Mouse (Mus musculus) testis, adult 2 months (tissue): ENCODE data around the gene Sgk2. TPM values are rescaled to one million over a fixed set of nuclear protein-coding genes. Genes with fewer than 3 reads are reported as not detected.
"Not testable (repeated sequence)": the region's sequence is repeated elsewhere in the genome, so short reads cannot be mapped to it uniquely, and the experiment has no call there.

Experiments
- H3K27ac ChIP-seq: fragments of 200-500 bp; 2 replicates; pipeline ENCODE4 v1.5.1; 2012; ENCODE audit warnings: low read depth, low read length; ENCODE audit not compliant: control insufficient read depth, insufficient read depth
- H3K27me3 ChIP-seq: fragments of 200-500 bp; 2 replicates; pipeline ENCODE4 v1.6.1; 2012; ENCODE audit warnings: mild to moderate bottlenecking, low read length, moderate library complexity; ENCODE audit not compliant: control insufficient read depth, insufficient read depth
- H3K36me3 ChIP-seq: fragments of 200-500 bp; 2 replicates; pipeline ENCODE4 v1.6.1; 2012; ENCODE audit warnings: mild to moderate bottlenecking, low read length; ENCODE audit not compliant: control insufficient read depth, insufficient read depth
- H3K4me1 ChIP-seq: fragments of 200-500 bp; 2 replicates; pipeline ENCODE4 v1.6.1; 2012; ENCODE audit warnings: low read length; ENCODE audit not compliant: control insufficient read depth, insufficient read depth
- H3K4me3 ChIP-seq: fragments of 200-500 bp; 2 replicates; pipeline ENCODE4 v1.5.1; 2012; ENCODE audit warnings: low read depth, mild to moderate bottlenecking, low read length, moderate library complexity, mixed read lengths; ENCODE audit not compliant: control insufficient read depth
- CTCF ChIP-seq: fragments of 200-500 bp; IDR thresholded peaks from 2 replicates; pipeline ENCODE4 v1.5.1; 2012; ENCODE audit warnings: low read depth, mild to moderate bottlenecking, inconsistent platforms, low read length, moderate library complexity; ENCODE audit not compliant: control insufficient read depth, insufficient read depth, insufficient replicate concordance
- POLR2A ChIP-seq: fragments of 200-500 bp; IDR thresholded peaks from 2 replicates; pipeline ENCODE4 v1.6.1; 2012; ENCODE audit warnings: low read depth, mild to moderate bottlenecking, inconsistent platforms, low read length, moderate library complexity; ENCODE audit not compliant: control insufficient read depth
- polyA plus RNA-seq: library from polyadenylated mRNA; depleted of rRNA; stranded (reverse); fragments of >200 nt; gene quantifications from 2 replicates; pipeline ENCODE4 v1.2.3, GENCODE M21; 2012

Gene Sgk2
- polyA plus RNA-seq, 1 experiment: 0.26 TPM

DNA sequence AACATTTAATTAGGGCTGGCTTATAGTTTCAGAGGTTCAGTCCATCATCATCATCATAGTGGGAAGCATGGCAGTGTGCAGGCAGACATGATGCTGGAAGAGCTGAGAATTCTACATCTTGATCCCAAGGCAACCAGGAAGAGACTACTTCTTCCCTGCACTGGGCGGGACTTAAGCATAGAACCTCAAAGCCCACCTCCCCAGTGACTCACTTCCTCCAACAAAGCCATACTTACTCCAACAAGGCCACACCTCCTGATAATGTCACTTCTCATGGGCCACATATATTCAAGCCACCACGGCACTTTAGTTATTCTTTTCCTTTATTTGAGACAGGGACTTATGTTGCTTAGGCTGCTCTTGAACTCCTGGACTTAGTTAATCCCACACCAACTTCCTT lies 62.0 kb downstream of the Sgk2 start:
- H3K27ac ChIP-seq: no peak overlapping the region
- peaks cover 5% of the 10 kb centered on the region for H3K4me1 ChIP-seq
- H3K4me3 ChIP-seq: no peak overlapping the region
- peaks cover 1% of the 10 kb centered on the region; the same call in 1 of the 2 replicates for H3K36me3 ChIP-seq
- TF ChIP-seq CTCF (no peak), POLR2A (no peak)
- no peaks in the 10 kb centered on the region for H3K27me3 ChIP-seq

DNA sequence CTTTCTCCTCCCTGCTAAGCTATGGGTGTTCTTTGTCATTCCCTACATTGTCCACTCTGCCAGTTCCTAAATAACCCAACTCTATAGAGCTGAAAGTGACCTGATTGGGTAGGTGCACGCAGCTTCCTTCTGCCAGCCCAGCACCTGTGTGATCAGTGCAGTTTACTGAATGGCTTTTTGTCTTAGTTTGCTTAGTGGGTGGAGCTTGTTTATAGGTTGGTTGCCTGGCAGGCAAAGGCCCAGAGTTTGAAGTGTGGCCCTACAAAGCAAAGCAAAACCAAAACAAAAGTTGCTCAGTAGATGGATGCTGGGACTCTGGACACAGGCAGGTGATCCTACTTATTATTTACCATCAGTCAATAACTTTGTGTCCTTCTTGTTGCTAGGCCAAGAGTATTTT lies 64.6 kb downstream of the Sgk2 start:
- H3K36me3 ChIP-seq: peaks cover 1% of the 10 kb centered on the region; the same call in 1 of the 2 replicates
- H3K4me1 ChIP-seq: peaks cover 16% of the 10 kb centered on the region
- no peak overlapping the region for H3K27ac ChIP-seq
- TF ChIP-seq POLR2A (no peak), CTCF (no peak)
- no peak overlapping the region for H3K4me3 ChIP-seq
- H3K27me3 ChIP-seq: no peaks in the 10 kb centered on the region

DNA sequence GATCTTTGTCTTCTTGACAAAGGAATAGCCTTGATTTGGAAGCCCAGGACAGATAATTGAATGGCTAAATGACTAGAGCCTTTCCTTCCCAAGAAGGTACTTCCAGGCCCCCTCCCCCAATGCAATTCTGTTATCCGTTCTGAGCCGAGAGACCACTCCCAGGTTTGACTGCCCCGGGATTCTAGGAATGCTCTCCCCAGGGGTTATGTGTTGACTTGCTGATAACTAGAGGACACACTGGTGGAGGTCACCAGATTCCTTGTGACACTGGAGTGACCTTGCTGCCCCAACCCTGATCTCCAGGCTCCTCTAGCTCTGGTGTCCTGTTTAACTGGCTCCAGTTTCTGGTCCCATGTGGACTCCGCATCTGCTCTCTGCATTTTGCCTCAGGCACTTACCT lies 65.0 kb downstream of the Sgk2 start:
- Histone ChIP-seq H3K27me3 (no peaks in the 10 kb centered on the region), H3K4me1 (peaks cover 16% of the 10 kb centered on the region), H3K4me3 (no peak overlapping the region), H3K36me3 (no peaks in the 10 kb centered on the region), H3K27ac (no peak overlapping the region)
- no peak for TF ChIP-seq POLR2A
- no peak for TF ChIP-seq CTCF

DNA sequence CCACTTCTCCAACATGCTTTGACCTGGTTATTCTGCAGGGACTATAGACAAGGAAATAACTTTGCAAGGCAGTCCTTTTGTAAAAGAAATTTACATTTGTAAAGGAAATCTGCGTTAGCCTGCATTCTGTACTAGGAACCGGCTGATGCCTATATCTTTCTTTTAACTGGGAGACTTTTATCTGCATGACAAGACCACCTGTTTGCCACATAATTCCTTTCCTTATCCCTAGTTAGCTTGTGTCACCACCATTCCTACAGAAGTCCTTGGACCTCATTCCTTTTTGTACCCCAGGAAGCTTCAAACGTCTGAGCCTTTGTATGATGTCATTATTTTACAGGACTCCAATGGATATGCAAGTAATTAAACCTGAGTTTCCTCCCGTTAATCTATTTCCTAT lies 65.7 kb downstream of the Sgk2 start:
- H3K27ac ChIP-seq: no peak overlapping the region

DNA sequence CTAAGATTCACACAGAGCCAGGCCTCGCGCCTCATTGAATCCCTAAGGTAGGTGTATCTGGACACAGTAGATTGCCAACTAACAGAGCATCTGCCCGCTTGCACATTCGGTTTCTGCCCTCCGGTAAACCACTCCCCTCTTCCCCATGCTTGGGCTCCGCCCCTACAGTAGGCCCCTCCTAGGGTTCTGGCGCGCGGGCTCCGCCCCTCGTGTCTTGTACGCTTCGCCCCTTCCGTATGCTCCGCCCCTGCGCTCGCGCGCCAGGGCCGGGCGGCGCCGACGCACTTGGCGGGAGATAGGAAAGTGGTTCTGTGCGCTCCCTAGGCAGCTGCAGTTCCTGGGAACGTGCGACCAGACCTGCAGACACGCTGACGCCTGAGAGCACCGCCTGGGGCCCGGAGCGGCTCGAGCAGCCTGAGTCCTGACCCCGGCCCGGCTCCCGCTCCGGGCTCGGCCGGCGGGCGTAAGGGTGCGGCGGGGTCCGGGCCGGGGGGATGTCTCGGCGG lies 67.3 kb downstream of the Sgk2 start, which contains the start of gene Mybl2:
TSS of gene Mybl2 (plus strand) at position 353 of the 506 bp plus-strand sequence.
- H3K27ac ChIP-seq: no peak within 1 kb of the TSS
- H3K4me3 ChIP-seq: peak within 1 kb of the TSS; percentile 75
- no peaks in the 10 kb centered on the region for H3K36me3 ChIP-seq
- H3K4me1 ChIP-seq: peaks cover 16% of the 10 kb centered on the region
- TF ChIP-seq CTCF: no peak
- TF ChIP-seq POLR2A: peak; percentile 62; the same call in 1 of the 2 replicates
- H3K27me3 ChIP-seq: no peaks in the 10 kb centered on the region

More for the DNA sequence above, 65.7 kb downstream of the Sgk2 start:
- H3K4me3 ChIP-seq: no peak overlapping the region
- H3K27me3 ChIP-seq: no peaks in the 10 kb centered on the region
- H3K4me1 ChIP-seq: peaks cover 16% of the 10 kb centered on the region
- no peak for TF ChIP-seq POLR2A
- TF ChIP-seq CTCF: no peak
- no peaks in the 10 kb centered on the region for H3K36me3 ChIP-seq

DNA sequence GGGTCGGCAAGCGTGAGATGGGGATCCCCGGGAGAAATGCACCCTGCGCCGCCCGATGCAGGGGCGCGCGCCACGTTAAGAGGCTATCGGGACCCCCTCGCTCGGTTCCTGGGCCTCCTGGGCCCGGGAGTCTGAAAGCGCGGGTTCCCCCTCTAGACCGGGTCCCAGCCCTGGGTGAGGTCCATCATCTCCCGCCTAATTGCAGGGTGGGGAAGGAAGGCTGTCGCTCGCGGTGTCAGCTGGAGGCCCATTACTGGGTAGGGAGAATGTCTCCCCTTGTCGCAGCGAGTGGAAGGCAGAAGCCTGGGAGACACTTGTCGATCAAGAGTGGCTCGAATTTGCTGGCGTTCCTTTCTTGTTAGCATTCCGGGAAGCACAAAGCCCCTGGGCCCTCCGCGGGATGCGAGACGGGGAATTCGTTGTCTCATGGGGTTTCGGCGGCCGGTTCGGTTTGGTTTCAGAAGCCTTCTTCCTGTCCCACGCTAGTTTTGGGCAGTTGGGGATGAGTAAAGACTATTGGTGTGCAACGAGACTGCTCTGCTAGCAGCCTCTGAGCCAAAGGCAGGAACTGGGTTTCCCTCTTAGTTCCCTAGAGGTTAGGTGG lies 67.9 kb downstream of the Sgk2 start:
- Histone ChIP-seq H3K27ac (no peak overlapping the region), H3K36me3 (no peaks in the 10 kb centered on the region), H3K4me1 (peaks cover 16% of the 10 kb centered on the region), H3K27me3 (no peaks in the 10 kb centered on the region), H3K4me3 (peak overlapping the region; percentile 75)
- TF ChIP-seq POLR2A: no peak
- TF ChIP-seq CTCF: no peak

DNA sequence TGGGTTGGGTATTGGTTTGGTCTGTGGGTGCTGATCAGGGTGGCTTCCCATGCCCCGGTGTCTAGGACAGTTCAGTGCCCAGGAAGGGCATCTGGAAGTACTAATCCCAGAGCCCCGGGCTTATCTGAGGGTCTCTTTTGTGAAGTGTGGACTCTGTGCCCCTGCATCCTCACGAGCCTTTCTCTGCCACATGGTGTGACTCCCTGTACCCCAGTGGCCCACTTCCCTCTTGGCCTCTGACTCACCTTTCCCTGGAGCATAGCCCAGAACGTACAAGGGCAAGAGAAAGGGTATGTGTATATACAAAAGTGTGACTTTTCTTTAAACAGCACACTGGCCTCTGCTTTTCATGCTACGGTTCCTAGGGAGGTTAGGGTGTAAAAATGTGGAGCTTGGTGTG lies 68.6 kb downstream of the Sgk2 start:
- no peak for TF ChIP-seq CTCF
- TF ChIP-seq POLR2A: no peak
- Histone ChIP-seq H3K27ac (no peak overlapping the region), H3K4me3 (no peak overlapping the region), H3K36me3 (no peaks in the 10 kb centered on the region), H3K27me3 (no peaks in the 10 kb centered on the region), H3K4me1 (peaks cover 16% of the 10 kb centered on the region)

DNA sequence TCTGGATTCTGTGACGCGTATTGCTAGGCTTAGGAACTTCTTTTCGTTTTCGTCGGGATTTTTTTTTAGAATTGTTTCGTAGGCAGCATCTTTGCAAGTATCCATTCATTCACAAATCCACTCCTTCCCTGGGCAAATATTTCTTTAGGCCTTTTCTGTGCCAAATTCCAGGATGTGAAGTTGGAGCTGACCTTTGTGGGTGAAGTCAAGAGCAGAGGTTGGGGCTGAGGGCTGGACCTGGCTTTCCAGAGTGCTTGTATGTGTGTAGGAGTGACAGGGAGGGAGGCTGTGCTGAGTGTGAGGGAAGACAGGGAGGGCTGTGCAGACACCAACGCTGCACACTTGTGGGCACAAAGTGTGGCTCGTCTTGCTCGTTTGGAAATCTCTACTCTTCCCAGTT lies 69.5 kb downstream of the Sgk2 start:
- no peak for TF ChIP-seq CTCF
- TF ChIP-seq POLR2A: no peak
- no peaks in the 10 kb centered on the region for H3K36me3 ChIP-seq
- H3K4me1 ChIP-seq: peaks cover 16% of the 10 kb centered on the region
- no peak overlapping the region for H3K27ac ChIP-seq
- H3K4me3 ChIP-seq: no peak overlapping the region
- H3K27me3 ChIP-seq: no peaks in the 10 kb centered on the region

DNA sequence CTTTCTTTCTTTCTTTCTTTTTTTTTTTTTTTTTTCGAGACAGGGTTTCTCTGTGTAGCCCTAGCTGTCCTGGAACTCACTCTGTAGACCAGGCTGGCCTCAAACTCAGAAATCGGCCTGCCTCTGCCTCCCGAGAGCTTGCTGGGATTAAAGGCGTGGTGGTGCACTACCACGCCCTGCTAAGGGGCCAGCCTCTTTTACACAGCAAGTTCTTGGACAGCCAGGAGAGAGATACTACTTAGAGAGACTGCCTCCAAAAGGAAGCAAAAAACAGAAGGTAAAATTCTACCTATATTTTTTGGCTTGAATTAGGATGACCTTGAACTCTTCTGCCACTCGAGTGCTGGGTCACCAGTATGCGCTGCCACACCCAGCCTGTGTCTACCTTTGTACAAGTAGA lies 71.9 kb downstream of the Sgk2 start:
- not testable (repeated sequence) for H3K36me3 ChIP-seq, H3K27ac ChIP-seq, H3K4me3 ChIP-seq, H3K27me3 ChIP-seq
- H3K4me1 ChIP-seq: peaks cover 13% of the 10 kb centered on the region
